Mouse (Mus musculus) lung, embryonic 16.5 days (tissue): ENCODE results near the gene Tnfrsf8. TPM values are rescaled to one million over a fixed set of nuclear protein-coding genes. Genes with fewer than 3 reads are reported as not detected.

Source experiments
- ATAC-seq: fragments of 200-750 bp; cut with Nextera tagmentation; 2 replicates; pipeline ENCODE4 v1.8.0; 2017; ENCODE audit warnings: low read depth, mild to moderate bottlenecking, moderate library complexity
- H3K27ac ChIP-seq: fragments of 300-500 bp; sonication (generic); 2 replicates; pipeline ENCODE4 v1.5.1; 2014; ENCODE audit warnings: mild to moderate bottlenecking, control low read depth, low read length
- H3K27me3 ChIP-seq: fragments of 300-500 bp; sonication (generic); 2 replicates; pipeline ENCODE4 v1.6.1; 2014; ENCODE audit warnings: low read depth, low read length, mixed read lengths; ENCODE audit not compliant: control insufficient read depth, insufficient read depth
- H3K36me3 ChIP-seq: fragments of 300-500 bp; sonication (generic); 2 replicates; pipeline ENCODE4 v1.6.1; 2014; ENCODE audit warnings: low read length; ENCODE audit not compliant: control insufficient read depth, insufficient read depth
- H3K4me1 ChIP-seq: fragments of 300-500 bp; sonication (generic); replicated peaks from 2 replicates; pipeline ENCODE4 v1.6.1; 2014; ENCODE audit warnings: low read length, mixed read lengths; ENCODE audit not compliant: control insufficient read depth, insufficient read depth
- H3K4me2 ChIP-seq: fragments of 300-500 bp; sonication (generic); 2 replicates; pipeline ENCODE4 v1.6.1; 2014; ENCODE audit warnings: low read depth, low read length, control low read depth
- H3K4me3 ChIP-seq: fragments of 300-500 bp; sonication (generic); 2 replicates; pipeline ENCODE4 v1.5.1; 2014; ENCODE audit warnings: mild to moderate bottlenecking, low read length, control low read depth
- H3K9ac ChIP-seq: fragments of 300-500 bp; sonication (generic); 2 replicates; pipeline ENCODE4 v1.6.1; 2014; ENCODE audit warnings: low read length, control low read depth
- H3K9me3 ChIP-seq: fragments of 300-500 bp; sonication (generic); 2 replicates; pipeline ENCODE4 v1.6.1; 2016; ENCODE audit warnings: low read length; ENCODE audit not compliant: control insufficient read depth
- WGBS: fragments of 180-500 bp; shearing (Covaris S2); extraction: QIAGEN DNeasy Blood & Tissue Kit; methylation state at CpG from one replicate; pipeline ENCODE4 v1.1.7; 2014; 5-methylcytosine and 5-hydroxymethylcytosine counted together
- polyA plus RNA-seq: library from polyadenylated mRNA; unstranded; fragments of >200 nt; fragmentation: Nextera tagmentation; extraction: Ambion mirVana; gene quantifications from 2 replicates; pipeline ENCODE4 v1.2.1, GENCODE M21; 2015

Gene Tnfrsf8
- polyA plus RNA-seq, 1 experiment from 2014 or later, result 0.33 TPM

DNA sequence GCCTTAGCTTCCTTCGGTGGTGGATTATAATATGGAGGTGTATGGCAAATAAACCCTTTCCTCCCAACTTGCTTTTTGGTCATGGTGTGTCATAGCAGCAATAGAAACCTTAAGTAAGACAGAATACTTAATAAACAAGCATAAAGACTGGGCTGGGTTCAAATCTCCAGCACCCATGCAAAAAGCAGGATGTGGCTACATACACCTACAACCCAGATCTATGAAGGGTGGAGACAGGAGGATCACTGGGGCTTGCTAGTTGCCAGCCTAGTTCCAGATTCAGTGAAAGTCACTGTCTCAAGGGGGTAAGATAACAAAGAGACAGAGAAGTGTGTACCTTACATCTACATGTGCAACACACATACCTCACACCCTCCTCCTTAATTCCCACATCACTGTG is 51.4 kb downstream of the Tnfrsf8 start:
- Histone ChIP-seq H3K27ac (no peak overlapping the region), H3K4me2 (no peak overlapping the region), H3K27me3 (no peaks in the 10 kb centered on the region), H3K4me3 (no peak overlapping the region), H3K4me1 (peaks cover 12% of the 10 kb centered on the region), H3K9ac (no peak overlapping the region), H3K9me3 (no peaks in the 10 kb centered on the region), H3K36me3 (no peaks in the 10 kb centered on the region)
- WGBS, result 95% methylated on average over 1 of the region's 1 CpGs
- ATAC-seq, result no peak

DNA sequence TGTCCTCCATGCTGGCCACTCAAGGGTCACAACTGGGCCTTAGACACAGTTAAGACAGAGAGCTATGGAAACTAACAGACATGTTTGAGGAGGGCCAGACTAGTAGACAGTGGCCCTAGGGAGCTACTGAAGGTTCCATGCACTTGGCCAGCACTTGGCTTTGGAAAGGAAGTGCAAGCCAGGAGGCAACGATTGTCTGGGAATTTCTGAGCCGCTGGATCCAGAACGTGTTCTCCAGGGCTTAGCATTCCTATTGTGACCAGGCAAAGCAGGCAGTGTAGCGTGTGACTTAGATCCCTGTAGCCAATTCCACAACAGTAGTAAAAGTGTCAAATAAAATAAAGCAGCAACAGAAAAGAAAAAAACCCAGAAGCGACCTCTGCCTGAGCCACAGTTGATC is 54.2 kb downstream of the Tnfrsf8 start:
- 84% methylated on average over 5 of the region's 5 CpGs for WGBS
- no peak overlapping the region for H3K27ac ChIP-seq
- H3K9me3 ChIP-seq, result no peaks in the 10 kb centered on the region
- no peak overlapping the region for H3K4me2 ChIP-seq
- H3K4me1 ChIP-seq, result no peaks in the 10 kb centered on the region
- H3K27me3 ChIP-seq, result no peaks in the 10 kb centered on the region
- no peak overlapping the region for H3K9ac ChIP-seq
- H3K36me3 ChIP-seq, result no peaks in the 10 kb centered on the region
- H3K4me3 ChIP-seq, result no peak overlapping the region
- no peak for ATAC-seq

DNA sequence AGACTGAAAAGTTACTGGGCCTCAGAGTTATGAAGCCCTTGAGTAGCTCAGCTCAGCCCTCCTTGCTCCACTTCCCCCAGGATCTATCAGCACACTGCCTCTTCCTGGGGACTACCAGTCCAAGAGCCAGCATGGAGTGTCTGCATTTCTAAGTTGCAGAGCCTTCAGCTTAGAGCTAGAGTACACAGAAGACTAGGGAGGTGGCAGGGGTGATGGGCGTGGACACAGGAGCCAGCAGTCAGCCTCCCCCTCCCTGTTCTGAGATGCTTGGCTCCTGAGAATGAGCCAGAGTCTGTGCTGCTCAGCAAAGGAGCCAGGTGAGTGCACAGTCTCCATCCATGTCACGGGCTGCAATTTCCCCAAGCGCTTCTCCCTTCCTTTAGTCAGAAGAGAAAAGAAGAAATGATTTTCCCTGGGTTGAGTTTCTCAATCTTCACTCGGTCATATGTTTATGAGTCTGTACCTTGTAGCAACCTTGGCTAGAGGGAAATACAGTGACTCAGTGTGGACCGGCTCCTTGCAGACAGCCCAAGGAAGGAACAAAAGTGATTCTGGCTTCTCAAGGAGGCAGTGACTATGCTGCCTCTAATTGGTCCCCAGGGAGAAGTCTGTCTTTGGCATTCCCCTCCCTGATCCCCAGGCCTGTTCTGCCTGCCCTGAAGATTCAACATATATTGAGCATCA is 57.1 kb downstream of the Tnfrsf8 start:
- 53% methylated on average over 5 of the region's 5 CpGs for WGBS
- no peaks in the 10 kb centered on the region for H3K4me1 ChIP-seq
- no peak overlapping the region for H3K4me2 ChIP-seq
- H3K4me3 ChIP-seq, result no peak overlapping the region
- no peak overlapping the region for H3K27ac ChIP-seq
- no peaks in the 10 kb centered on the region for H3K36me3 ChIP-seq
- no peak for ATAC-seq
- no peaks in the 10 kb centered on the region for H3K9me3 ChIP-seq
- H3K9ac ChIP-seq, result no peak overlapping the region
- H3K27me3 ChIP-seq, result no peaks in the 10 kb centered on the region

DNA sequence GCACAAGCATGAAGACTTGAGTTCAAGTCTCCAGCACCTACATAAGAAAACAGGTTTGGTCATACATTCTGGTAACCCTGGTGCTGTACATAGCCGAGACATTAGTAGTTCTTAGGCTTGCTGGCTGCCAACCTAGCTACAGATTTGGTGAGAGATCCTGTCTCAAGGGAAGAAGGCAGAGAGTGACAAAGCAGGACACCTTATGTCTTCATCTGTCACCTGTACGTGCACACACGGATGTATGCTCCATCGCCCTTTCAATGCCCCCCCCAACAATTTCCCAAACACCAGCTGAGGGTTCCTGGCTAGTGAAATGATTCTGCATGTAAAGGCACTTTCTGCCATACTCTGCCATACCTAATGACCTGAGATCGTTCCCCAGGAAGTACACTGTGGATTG is 58.8 kb downstream of the Tnfrsf8 start:
- Histone ChIP-seq H3K4me2 (no peak overlapping the region), H3K4me3 (no peak overlapping the region), H3K4me1 (no peaks in the 10 kb centered on the region), H3K9ac (no peak overlapping the region), H3K27me3 (no peaks in the 10 kb centered on the region), H3K9me3 (no peaks in the 10 kb centered on the region), H3K36me3 (no peaks in the 10 kb centered on the region), H3K27ac (no peak overlapping the region)
- ATAC-seq, result no peak
- WGBS, result 87% methylated on average over 5 of the region's 5 CpGs

GRCm38 (mm10) chr4:145254418-145254817 is 60.5 kb downstream of the Tnfrsf8 start:
- no peak overlapping the region for H3K27ac ChIP-seq
- H3K36me3 ChIP-seq, result no peaks in the 10 kb centered on the region
- H3K4me2 ChIP-seq, result no peak overlapping the region
- ATAC-seq, result no peak
- H3K9me3 ChIP-seq, result no peaks in the 10 kb centered on the region
- no peaks in the 10 kb centered on the region; the same call in 1 of the 2 replicates for H3K27me3 ChIP-seq
- no peak overlapping the region for H3K9ac ChIP-seq
- WGBS, result 35% methylated on average over 13 of the region's 13 CpGs
- no peak overlapping the region for H3K4me3 ChIP-seq
- H3K4me1 ChIP-seq, result no peaks in the 10 kb centered on the region

- 82% methylated on average over 8 of the region's 8 CpGs for WGBS
- no peak overlapping the region for H3K4me2 ChIP-seq
- H3K9me3 ChIP-seq, result no peaks in the 10 kb centered on the region
- H3K4me1 ChIP-seq, result no peaks in the 10 kb centered on the region
- H3K36me3 ChIP-seq, result no peaks in the 10 kb centered on the region
- no peak overlapping the region for H3K9ac ChIP-seq
- no peak for ATAC-seq
- H3K4me3 ChIP-seq, result no peak overlapping the region
- peaks cover 5% of the 10 kb centered on the region for H3K27me3 ChIP-seq
- no peak overlapping the region for H3K27ac ChIP-seq
Measured at GRCm38 (mm10) chr4:145252611-145253010, 62.4 kb downstream of the Tnfrsf8 start.

DNA sequence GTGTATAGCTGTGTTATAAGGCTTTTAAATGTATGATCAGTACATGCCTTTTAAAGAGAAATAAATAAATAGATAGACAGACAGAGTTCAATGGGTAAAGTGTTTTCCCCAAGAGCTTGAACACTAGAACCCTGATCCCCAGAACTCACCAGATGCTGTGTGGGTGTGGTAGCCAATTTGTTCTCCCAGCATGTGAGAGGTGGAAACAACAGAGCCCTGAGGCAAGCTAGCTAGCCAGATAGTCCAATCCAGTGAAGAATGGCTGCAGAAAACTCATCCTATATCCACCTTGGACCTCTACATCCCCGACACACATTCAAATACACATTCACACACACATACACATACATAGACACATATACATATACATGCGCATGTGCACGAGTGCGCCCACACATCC is 63.4 kb downstream of the Tnfrsf8 start:
- Histone ChIP-seq H3K4me2 (no peak overlapping the region), H3K36me3 (no peaks in the 10 kb centered on the region), H3K27ac (no peak overlapping the region), H3K9me3 (no peaks in the 10 kb centered on the region), H3K27me3 (peaks cover 14% of the 10 kb centered on the region), H3K9ac (no peak overlapping the region), H3K4me1 (no peaks in the 10 kb centered on the region), H3K4me3 (no peak overlapping the region)
- 86% methylated on average over 4 of the region's 4 CpGs for WGBS
- ATAC-seq, result no peak

- H3K9ac ChIP-seq, result no peak overlapping the region
- peaks cover 25% of the 10 kb centered on the region for H3K27me3 ChIP-seq
- no peak for ATAC-seq
- no peak overlapping the region for H3K27ac ChIP-seq
- whole genome bisulfite sequencing, result 69% methylated on average over 4 of the region's 4 CpGs
- H3K4me3 ChIP-seq, result no peak overlapping the region
- no peaks in the 10 kb centered on the region for H3K9me3 ChIP-seq
- H3K4me2 ChIP-seq, result no peak overlapping the region
- H3K36me3 ChIP-seq, result no peaks in the 10 kb centered on the region
- no peaks in the 10 kb centered on the region for H3K4me1 ChIP-seq
Measured at GRCm38 (mm10) chr4:145250002-145250401, 65.0 kb downstream of the Tnfrsf8 start.

DNA sequence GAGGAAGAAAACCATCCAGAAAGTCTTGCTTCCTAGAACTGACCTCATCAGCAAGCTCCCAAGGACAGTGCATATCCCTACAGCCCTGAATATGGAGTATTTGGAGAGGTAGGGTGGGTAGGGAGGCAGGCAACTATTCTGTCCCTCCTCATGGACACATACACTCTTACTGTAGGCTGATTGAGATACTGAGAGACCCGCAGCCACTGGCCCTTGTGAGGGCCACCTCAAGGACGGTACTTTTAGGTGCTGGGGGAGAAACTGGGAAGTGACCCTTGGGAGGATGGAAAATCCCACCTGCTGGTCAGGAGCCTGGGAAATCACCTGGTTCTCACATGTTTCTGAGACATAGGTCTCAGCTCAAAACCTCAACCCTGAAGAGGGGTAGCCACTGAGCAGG is 67.4 kb downstream of the Tnfrsf8 start:
- Histone ChIP-seq H3K27ac (no peak overlapping the region), H3K4me3 (no peak overlapping the region), H3K27me3 (peaks cover 25% of the 10 kb centered on the region), H3K36me3 (no peaks in the 10 kb centered on the region), H3K9ac (no peak overlapping the region), H3K4me2 (no peak overlapping the region), H3K9me3 (no peaks in the 10 kb centered on the region), H3K4me1 (no peaks in the 10 kb centered on the region)
- ATAC-seq, result no peak
- 55% methylated on average over 2 of the region's 2 CpGs for WGBS
